Mouse (Mus musculus) urinary bladder, postnatal 4 days (tissue): ENCODE results near the gene Plscr2.
"Not testable (repeated sequence)": the region's sequence is repeated elsewhere in the genome, so short reads cannot be mapped to it uniquely, and the experiment has no call there.

Experiments
- DNase-seq, 2 experiments: peaks; one replicate each; pipeline ENCODE4 v3.0.0; 2021 to 2022; ENCODE audit warnings: low spot score in 2 of 2

Plscr2 gene

DNA sequence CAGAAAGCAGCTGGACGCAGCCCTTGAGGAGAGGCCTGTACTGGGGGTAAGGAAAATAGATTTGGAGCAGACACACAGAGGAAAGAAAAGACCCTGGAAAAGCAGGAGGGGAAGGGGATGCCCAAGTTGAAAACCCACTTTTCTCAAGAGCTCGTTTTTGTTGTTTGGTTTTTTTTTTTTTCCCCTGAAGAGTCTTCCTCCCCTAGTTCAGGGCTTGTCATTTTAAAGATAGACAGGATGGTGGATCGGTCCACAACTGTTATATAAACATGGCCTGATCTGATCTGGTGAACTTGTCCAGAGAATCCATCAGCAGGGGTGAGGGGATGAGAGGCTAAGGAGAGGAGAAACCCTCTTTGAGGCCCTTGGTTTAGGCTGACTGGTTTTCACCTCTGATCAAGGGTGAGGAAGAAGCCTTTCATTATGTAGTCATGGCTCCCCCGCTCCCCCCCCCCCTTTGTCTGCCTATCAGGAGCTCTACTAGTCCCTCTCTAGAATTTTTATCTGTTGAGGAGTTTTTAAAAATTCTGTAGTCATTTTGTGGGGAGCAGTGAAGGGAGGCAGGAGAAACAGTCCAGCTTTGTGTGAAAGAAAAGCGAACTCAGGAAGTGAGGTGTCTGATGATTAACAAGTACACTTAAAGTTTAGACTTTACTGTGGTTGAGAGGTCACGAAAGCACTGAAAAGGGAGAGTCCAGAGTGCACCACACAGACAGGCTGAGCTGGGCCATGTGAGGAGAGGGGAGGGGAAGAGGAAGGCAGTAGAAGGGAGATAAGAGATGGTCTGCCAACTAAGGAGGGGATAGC is 1.2 kb upstream of the Plscr2 start:
- DNase-seq = no peak

DNA sequence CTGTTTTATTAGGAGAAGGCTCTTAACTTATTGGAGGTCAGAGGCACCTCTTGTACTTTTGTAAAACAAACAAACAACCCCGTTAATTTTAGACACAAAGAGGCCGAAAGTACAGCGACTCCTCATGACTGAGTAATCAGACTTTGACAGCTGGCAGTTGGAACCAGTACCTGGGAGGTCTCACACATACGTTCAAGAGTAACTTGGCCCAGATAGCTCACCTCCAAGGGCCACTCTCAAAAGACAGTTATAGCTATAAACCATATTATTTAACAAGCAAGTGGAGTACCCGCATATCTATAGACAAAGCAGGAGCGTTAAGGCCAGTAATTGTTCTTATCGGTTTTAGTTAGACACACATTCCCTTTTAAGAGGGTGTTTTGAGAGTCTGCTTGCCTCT is 958 bp downstream of the Plscr2 start:
- no peak for DNase-seq

DNA sequence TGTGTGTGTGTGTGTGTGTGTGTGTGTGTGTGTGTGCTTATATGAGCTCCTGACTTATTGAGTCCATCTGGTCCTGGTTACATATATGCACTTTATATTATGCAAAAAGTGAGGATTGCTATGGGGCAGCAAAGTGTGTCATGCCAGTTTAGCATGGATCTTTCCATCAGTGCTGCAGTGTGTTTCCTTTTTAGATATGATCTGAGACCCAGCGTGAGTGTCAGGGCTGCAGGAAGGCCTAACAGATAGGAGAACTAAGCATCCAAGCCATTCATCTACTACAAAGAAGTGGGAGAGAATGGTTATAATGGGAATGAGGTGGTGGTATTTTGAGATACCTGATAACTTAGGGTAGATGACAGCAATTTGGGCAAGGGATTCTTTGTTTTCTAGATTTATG is 4.6 kb downstream of the Plscr2 start:
- no peak for DNase-seq

DNA sequence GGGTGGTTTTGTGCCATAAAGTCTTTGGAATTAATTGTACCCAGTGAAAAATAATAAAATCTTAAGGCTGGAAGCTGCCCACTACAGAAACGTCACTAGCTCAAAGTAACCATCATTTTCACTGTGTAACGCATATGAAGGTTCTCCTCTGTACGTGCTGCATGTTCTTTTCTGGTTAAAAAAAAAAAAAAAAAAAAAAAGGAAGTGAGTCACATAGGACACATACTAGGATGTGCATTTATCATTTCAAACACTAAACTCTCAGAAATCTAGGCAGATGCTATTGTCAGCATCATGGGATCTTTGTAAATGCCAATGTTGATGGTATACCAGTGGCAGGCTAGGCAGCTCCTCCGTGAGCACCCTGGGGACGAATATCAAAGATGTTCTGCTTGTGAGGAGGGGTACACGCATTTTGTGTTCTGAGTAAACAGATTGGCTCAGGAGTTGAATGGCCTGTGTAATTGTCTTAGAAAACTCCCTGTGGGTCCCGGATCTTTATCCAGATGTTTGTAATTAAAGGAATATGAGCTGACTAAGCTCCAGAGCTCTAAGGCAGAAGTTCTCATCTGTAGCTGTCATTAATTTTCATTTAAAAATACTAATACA is 7.3 kb downstream of the Plscr2 start:
- DNase-seq = no peak

DNA sequence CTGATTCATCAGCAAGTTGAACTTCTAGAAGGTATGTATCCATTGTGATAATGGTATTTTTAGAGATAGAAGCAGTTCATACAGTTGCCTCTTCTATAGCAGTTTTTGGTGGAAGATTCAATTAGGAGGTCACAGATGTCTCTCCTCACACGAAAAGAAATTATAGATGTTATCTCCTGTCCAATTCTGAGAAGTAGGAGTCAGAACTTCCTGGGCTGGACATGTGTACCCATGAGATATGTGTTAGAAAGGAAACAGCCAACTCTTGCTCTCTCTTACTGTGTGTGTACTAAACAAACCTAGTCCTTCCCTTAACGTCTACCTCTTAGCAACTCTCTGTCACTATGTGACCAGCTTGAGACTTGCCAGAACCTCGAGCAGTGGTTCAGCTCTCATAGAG is 14.3 kb downstream of the Plscr2 start:
- no peak for DNase-seq

DNA sequence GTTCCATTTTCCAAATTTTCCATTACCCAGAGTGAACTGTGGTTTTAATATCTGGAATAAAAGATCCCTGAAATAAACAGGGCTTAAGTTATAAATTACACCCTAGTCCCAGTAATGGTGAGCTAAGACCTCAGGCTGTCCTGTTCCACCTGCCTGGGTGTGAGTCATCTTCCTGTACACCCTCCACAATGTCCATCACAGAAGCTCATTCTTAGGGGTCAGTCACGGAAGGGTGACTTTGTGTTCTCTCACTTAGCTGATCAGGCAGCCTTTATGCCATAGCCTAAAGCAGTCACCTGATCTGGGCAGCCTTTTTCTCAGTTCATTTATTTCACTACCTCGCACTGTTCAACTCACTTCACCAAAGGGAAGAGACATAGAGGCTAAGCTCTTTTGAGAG is 16.8 kb downstream of the Plscr2 start:
- DNase-seq = no peak

DNA sequence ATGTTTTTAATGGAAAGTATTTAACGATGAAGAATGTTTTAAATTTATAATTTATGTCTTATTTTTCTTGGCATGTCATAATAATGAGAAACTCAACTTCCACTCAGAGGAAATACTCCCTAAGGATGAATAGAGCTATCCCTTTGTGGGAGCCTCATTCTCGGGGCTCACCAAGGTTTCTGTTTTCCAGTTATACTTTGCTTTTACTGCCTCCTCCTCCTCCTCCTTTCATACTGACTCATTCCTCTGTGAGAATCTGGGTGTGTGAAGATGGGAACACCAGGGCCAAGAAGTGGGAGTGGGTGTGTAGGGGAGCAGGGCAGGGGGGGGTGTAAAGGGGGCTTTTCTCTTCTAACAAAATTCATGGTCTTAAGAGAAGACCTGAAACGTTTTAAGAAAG is 17.5 kb downstream of the Plscr2 start:
- no peak for DNase-seq

DNA sequence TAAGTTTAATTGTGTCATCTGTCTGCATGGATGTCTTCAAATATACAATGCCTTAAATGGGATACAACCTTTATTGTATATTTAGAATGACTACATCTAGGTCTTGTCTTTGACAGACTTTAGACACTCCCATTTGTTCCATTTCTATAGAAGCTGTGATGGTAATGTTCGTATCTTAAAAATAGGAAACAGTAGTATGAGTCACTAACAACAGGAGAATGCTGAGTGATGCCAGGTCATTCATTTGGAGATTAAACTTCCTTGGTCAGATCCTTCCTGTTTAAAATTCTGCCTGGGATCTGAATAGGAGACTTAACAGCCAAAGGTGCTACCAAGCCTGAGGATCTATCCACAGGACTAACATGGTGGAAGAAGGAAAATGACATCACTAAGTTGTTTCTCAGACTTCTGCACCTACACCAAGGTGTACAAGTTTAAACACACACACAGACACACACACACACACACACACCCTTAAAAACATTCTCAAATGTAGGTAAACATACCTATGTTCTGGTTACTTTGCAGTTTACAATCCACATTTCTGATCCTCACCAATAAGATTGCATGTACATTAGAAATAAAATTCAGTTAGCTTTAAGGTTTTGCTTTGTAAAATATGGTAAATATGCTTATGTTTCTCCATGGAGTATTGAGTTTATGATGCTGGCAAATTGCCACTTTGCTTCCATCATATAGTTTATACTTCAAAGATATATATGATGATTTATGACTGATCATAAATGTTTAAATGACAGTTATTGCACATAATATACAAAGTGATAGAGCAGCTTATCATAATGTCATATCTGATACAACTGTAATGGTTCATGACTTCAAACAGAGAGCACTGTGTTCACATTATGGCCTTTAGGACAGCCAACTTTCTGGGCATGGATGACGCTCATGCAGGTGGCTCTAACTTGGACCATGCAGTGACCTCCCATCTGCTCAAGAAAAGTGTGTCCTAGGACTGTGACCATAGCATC is 18.5 kb downstream of the Plscr2 start:
- DNase-seq = no peak

DNA sequence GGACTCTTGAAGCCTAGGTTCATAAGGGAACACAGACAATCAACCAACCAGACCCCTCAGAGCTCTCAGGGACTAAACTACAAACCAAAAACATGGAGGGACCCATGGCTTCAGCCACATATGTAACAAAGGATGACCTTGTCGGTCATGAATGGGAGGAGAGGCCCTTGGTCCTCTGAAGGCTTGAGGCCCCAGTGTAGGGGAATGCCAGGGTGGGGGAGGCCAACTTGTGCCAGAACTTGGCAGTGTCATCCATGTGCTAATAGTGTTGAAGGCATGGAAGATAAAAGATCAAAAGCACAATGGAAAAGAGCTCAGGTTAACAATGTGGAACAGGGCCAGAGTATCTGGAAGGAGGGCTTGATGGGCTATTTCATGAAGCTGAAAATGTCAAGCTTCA is 22.9 kb downstream of the Plscr2 start:
- DNase-seq = no peak

DNA sequence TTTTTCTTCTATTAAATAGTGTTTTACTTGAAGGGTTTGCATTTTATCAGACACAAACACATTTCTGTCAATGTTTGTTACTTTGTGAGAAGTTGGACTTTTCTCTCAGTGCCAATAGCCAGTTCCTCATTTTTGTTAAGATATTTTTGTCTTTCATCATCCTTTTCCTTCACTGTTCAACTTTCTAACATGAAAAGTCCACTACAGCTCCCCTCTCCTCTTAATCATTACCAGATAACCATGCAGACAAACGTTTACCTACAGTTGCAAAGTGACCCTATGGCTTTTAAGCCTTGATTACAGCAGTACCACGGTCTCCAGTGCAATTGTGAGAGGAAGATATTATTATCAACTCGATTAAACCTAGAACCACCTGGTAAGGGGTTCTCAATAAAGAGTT is 25.8 kb downstream of the Plscr2 start:
- DNase-seq = no peak

DNA sequence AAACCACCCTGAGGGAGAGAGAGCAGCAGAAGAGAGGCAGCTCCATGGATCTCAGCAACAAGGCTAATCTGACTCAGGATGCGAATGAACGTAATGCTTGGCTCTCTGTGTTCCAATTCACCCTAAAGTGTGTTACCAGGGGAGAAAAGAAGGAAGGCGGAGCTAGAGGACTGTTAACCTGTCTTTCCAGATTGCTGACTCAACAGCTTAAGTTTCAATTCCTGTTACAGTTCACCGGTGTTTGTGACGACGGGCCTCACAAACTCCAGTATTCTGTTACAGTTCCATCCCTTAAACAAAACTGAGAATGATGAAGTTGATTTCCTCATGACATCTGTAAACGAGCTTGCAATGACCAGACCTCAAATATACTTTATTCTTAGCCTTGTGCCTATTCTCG is 29.7 kb downstream of the Plscr2 start:
- DNase-seq = no peak

DNA sequence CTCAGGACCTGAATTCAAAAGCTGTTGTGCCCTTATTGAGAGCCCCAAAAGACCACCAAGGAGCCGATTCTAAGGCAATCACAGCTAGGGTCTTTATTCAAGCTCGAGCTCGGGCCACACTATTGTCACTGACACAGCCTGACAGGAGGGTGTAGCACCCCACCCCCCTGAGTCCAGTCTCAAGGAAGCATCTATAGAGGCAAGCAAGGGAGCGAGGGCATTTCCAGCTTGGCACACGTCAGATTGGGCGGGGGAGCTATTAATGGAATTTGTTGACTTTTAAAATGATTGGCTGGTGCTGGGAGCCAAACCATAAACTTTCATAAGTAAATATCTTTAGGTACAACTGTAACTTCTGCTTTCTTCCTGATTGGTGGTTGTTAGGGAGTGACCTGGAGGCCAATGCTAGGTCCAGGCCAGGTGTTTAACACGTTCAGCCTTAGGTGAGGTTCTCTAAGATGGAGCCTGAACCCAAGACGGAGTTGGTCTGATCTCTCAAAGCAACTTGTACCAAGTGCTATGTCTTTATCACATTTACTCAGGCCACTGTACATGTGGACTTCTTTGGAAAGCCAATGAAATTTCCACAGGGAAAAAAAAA is 30.3 kb downstream of the Plscr2 start:
- no peak for DNase-seq

DNA sequence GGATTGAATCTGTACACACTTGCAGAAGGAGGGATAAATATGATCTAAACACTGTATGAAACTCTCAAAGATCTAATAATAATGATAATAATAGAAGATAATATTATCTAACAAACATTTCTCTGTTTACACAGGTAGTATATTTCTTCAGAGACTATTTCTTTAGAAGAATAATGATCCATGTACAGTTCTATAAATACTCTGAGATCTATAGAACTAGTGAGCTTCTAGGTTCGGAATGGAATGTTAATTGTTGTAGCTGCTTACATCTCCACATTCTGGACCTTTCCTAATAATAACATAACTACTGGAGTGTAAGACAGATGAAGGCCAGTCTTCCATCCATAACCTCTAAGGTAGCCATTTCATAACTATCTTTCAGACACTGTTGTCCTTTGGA is 33.7 kb downstream of the Plscr2 start, which contains the start of gene 1700057G04Rik:
TSS of gene 1700057G04Rik (plus strand) at position 301 of the 400 bp plus-strand sequence.
- no peak for DNase-seq

DNA sequence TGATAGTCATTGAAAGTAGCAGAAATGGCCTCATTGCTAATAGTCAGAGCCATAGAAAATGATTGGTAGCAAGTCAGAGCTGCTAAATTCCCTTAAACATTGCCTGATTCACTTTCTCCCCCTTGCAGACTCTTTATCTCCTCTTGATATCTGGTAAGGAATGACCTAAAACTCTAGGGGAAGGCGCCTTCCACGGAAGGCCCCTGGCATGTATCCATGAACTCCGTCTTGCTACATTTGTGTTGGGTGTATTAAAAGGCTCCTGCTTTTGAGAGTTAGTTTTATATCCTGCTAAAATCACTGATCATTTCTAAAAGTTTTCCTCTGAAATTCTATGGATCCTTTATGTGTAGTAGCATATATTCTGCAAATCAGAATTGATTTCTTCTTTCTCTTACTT is 41.4 kb downstream of the Plscr2 start:
- no peak for DNase-seq

DNA sequence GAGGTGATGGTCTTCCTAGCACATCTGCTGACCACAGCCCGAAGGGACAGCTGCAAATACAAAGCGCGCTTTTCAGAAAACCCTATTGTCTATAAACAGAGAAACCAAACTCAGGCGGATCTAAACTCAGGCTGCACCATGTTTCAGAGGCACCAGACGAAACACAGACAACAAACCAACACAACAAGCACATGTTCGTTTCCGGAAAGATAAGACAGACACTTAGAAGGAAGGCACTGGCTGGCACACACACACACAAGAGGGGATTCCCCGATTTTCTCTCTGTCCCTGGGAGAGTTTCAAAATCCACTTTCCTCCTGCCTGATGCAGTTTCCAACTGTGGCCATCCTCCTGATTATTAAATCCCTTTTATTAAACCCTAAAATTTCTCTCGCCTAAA is 50.5 kb downstream of the Plscr2 start:
- not testable (repeated sequence) for DNase-seq

DNA sequence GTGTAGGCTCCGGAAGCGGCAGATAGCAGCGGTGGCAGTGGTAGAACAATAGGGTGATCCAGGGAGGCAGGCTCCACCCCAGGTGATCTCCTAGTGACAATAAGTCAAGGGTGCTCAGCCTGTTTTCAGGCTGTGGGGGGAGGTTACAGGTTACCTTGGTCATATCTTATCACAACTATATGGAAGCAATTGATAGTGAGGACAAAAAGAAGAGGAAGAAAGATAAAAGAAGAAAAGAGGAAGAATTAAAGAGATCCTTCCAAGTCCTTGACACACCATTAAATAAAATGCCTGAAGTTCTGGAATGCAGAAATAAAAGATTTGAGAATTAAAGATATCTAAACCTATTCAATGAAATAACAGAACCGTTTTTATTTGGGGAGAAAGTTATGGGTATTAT is 51.4 kb downstream of the Plscr2 start:
- no peak for DNase-seq

DNA sequence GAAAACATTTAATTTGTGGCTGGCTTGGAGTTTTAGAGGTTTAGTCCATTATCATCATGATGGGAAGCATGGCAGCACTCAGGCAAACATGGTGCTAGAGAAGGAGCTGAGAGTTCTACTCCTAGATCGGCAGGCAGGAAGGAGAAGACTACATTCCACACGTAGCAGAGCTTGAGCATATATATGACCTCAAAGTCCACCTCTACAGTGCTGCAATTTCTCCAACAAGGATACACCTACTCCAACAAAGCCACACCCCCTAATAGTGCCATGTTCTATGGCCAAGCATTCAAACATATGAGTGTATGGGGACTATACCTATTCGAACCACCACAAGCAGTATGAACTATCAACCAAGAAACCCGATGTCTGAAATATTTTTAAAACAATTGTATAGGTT is 56.0 kb downstream of the Plscr2 start:
- DNase-seq = no peak

DNA sequence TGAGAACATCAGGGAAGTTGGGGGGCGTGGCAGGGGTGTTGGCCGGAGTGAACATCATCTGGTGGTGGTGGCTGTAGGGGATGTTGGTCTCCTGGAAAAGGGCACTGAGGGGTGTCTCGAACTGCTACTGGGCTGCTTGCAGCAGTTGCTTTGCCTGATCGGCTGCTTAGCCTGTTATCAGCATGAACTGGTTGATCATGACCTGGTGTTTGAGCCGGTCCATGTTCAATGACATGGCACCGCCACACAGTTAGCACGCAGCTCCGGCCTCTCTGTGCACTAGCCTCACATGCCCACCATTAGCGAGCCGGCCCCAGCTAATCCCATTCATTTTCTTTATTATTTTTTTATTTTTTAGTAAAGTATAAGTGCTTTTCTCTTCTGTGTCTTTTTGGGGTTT is 59.4 kb downstream of the Plscr2 start:
- DNase-seq = no peak

DNA sequence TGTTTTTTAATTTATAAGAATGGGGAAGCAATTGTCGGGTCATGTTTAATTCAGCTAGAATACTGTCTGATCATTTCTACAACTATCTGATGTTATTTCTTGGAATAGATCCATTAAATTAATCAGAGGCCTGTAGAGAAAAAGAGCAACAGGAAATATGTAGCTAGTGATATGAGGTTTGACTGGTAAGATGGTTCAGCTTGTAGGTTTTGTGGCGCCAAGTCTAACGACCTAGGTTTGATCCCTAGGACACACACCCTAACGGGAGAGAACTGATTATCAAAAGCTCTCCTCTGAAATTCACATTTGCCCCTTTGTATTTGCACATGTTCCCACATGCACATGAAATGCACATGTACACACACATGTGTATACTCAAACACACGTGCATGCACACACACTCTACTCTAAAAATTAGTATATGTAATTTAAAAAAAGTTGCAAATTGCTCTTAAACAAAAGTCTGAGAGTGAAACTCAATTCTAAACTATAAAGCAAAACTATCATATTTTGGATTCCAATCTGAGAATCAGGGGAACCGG is 59.9 kb downstream of the Plscr2 start:
- DNase-seq = no peak

DNA sequence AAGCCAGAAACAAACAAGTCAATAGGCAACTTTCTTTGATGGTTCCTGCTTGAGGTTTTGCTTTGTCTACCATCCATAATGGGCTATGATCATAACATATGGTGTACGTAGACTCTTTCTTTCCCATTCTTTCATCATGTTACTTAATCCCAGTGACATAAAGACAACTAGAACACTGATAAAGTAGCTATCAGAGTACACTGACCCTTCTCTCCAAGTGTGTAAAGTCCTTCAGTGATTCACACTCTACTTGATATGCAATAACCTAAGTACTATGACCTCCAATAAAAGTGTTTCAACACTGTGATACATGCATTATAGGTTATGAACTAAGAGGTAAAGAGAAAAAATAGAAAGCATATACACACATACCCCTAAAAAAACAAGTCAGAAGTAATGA is 61.7 kb downstream of the Plscr2 start:
- DNase-seq = no peak

DNA sequence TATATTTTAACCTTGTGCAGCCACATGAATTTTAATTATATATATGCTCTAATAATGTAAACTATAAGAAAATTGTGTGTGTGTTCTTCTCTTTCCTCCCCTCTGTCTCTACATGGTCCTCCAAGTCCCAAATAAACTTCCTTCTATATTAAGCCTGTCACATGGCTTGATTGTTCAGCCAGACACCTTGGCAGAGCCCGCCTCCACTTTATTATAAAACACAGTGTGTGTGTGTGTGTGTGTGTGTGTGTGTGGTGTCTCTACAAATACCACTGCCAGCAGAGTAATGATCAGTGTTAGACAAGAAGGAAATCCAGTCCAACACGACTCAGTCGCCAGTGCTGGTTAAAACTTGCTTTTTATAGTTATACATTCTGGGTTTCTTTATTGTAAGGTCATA is 62.3 kb downstream of the Plscr2 start:
- no peak for DNase-seq

DNA sequence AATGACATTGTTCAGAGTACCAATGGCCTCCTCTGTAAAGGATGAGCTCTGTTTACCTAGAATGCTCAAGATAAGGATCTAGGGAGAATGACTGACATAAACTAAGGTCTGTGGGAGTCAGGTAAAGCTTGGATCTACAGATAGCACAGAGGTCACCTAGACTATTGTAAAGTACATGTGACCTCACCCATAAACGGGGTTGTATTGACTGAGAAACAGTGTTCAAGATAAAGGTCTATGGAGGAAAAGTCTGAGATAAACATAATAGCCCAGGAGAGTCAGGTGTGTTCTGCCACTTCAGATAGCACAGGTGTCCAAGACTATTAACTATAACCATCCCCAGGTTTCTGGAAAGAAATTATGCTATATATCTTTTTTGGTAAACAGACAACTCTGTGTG is 63.6 kb downstream of the Plscr2 start:
- DNase-seq = no peak
